ENCODE assay signal across 33 mouse cellular contexts in genomic region chr4:57574181-57574580, GRCm38 (mm10). TPM values are rescaled to one million over a fixed set of nuclear protein-coding genes. Genes with fewer than 3 reads are reported as not detected.
DNase-seq lines count a peak whose midpoint lies in the region; ATAC-seq and TF ChIP-seq lines count a peak whose summit lies in the region.
"Had no signal": no experiment of that assay in that cellular context is flagged by ENCODE, and none has a peak within 500 bp of the region (broad histone marks: within the 10 kb centered on the region; RNA-seq: fewer than 3 reads in every experiment).

No protein-coding gene starts in this region.

- peaks cover 91% of the 10 kb centered on the region for H3K4me1 ChIP-seq in heart, embryonic 12.5 days (replicated peaks)
- H3K4me1 ChIP-seq in heart, postnatal 0 days (ENCODE audit: control insufficient read depth, insufficient read depth) = peaks cover 62% of the 10 kb centered on the region
- peaks cover 25% of the 10 kb centered on the region for H3K4me1 ChIP-seq in brown adipose tissue, adult 24 weeks (ENCODE audit: control insufficient read depth, insufficient read depth, insufficient read length, low read length)
- H3K4me1 ChIP-seq: liver, embryonic 12.5 days; megakaryocyte, embryonic 14.5 days; midbrain, embryonic 12.5 days; neural tube, embryonic 12.5 days had no signal

- H3K4me3 ChIP-seq in heart, embryonic 12.5 days = no peak overlapping the region
- no peak overlapping the region for H3K4me3 ChIP-seq in heart, postnatal 0 days (ENCODE audit: low read depth, low read length)
- H3K4me3 ChIP-seq in brown adipose tissue, adult 24 weeks (ENCODE audit: insufficient read depth, low read depth, low read length) = no peak overlapping the region
- H3K4me3 ChIP-seq in layer of hippocampus, adult 2 months = no peak overlapping the region
- H3K4me3 ChIP-seq: embryonic facial prominence, embryonic 12.5 days; hindbrain, embryonic 10.5 days; hindbrain, embryonic 15.5 days; liver, embryonic 12.5 days; megakaryocyte, embryonic 14.5 days; midbrain, embryonic 12.5 days; myocyte; neural tube, embryonic 12.5 days had no signal

- H3K9me3 ChIP-seq in heart, embryonic 12.5 days (replicated peaks) = no peaks in the 10 kb centered on the region
- H3K9me3 ChIP-seq in heart, postnatal 0 days (replicated peaks; ENCODE audit: control insufficient read depth, low read length) = no peaks in the 10 kb centered on the region
- H3K9me3 ChIP-seq: embryonic facial prominence, embryonic 12.5 days; hindbrain, embryonic 10.5 days; hindbrain, embryonic 15.5 days; liver, embryonic 12.5 days; megakaryocyte, embryonic 14.5 days; midbrain, embryonic 12.5 days; neural tube, embryonic 12.5 days had no signal

- 59% methylated on average over 3 of the region's 3 CpGs for WGBS in heart, embryonic 12.5 days
- whole genome bisulfite sequencing in heart, postnatal 0 days = 58% methylated on average over 3 of the region's 3 CpGs

- peak overlapping the region; percentile 30; the same call in 1 of the 2 replicates for H3K9ac ChIP-seq in heart, embryonic 12.5 days
- 0 out of 2 replicates have a peak overlapping the region, but pooled peaks have one; percentile 7 for H3K9ac ChIP-seq in heart, postnatal 0 days (replicated peaks; ENCODE audit: low read depth, low read length)
- H3K9ac ChIP-seq: embryonic facial prominence, embryonic 12.5 days; hindbrain, embryonic 15.5 days; liver, embryonic 12.5 days; liver, postnatal 0 days; midbrain, embryonic 12.5 days; neural tube, embryonic 12.5 days had no signal

- DNase-seq in adrenal gland, postnatal 14 days = peak; percentile 54
- no peak for DNase-seq in adrenal gland, adult 8-10 months
- no peak for DNase-seq in heart, adult 11 months
- DNase-seq in heart, postnatal 0 days (ENCODE audit: low spot score) = no peak
- DNase-seq in heart, postnatal 25 days (ENCODE audit: low spot score) = no peak
- no peak for DNase-seq in layer of hippocampus, adult 2 months (ENCODE audit: low spot score in 2 of 2)
- DNase-seq: cerebellum, adult 11-12 months; cerebellum, adult 9-11 months; embryo, embryonic 11 days; gastrocnemius, postnatal 36 days; kidney, adult 2 months; kidney, postnatal 36 days; left cerebral cortex, postnatal 4 days; liver, postnatal 0 days; lung, postnatal 4 days; right cerebral cortex, adult 18-20 months; thymus, adult 18-20 months; thymus, postnatal 25 days had no signal

- TF ChIP-seq EP300 in heart, postnatal 0 days (IDR thresholded peaks at IDR 0.05; ENCODE audit: low read depth) = no peak

- no peaks in the 10 kb centered on the region for H3K27me3 ChIP-seq in heart, embryonic 12.5 days (replicated peaks)
- no peaks in the 10 kb centered on the region for H3K27me3 ChIP-seq in heart, postnatal 0 days (ENCODE audit: control insufficient read depth, insufficient read depth, low read length)
- H3K27me3 ChIP-seq: embryonic facial prominence, embryonic 12.5 days; hindbrain, embryonic 15.5 days; liver, embryonic 12.5 days; neural tube, embryonic 12.5 days; Patski had no signal

- no peak for ATAC-seq in heart, embryonic 12.5 days (ENCODE audit: insufficient number of reproducible peaks, low FRiP score)
- no peak for ATAC-seq in heart, postnatal 0 days (ENCODE audit: insufficient read depth, low read depth)
- ATAC-seq: forebrain, embryonic 14.5 days; inflammation-experienced regulatory T-cells, adult 6 months; liver, embryonic 12.5 days; liver, postnatal 0 days; Patski had no signal

- intact Hi-C loops in heart, postnatal 25 days (cut with DNase I) = no loop called here

- H3K27ac ChIP-seq in heart, embryonic 12.5 days (ENCODE audit: poor library complexity, severe bottlenecking) = peak overlapping the region; percentile 87
- H3K27ac ChIP-seq in heart, postnatal 0 days (ENCODE audit: low read depth) = peak overlapping the region; percentile 89
- peak overlapping the region; percentile 96 for H3K27ac ChIP-seq in brown adipose tissue, adult 24 weeks (replicated peaks; ENCODE audit: low read depth, low read length)
- no peak overlapping the region for H3K27ac ChIP-seq in layer of hippocampus, adult 2 months
- H3K27ac ChIP-seq: embryonic facial prominence, embryonic 12.5 days; hindbrain, embryonic 10.5 days; hindbrain, embryonic 15.5 days; liver, embryonic 12.5 days; midbrain, embryonic 12.5 days; neural tube, embryonic 12.5 days; stomach, postnatal 0 days had no signal

- peak overlapping the region; percentile 31 for H3K4me2 ChIP-seq in heart, embryonic 12.5 days
- H3K4me2 ChIP-seq in heart, postnatal 0 days (ENCODE audit: low read depth, low read length) = no peak overlapping the region
- H3K4me2 ChIP-seq: embryonic facial prominence, embryonic 12.5 days; hindbrain, embryonic 15.5 days; liver, embryonic 12.5 days; midbrain, embryonic 12.5 days; neural tube, embryonic 12.5 days had no signal

- no peak for TF ChIP-seq CTCF in heart, postnatal 0 days (IDR thresholded peaks at IDR 0.05; ENCODE audit: low read depth)
- no peak for TF ChIP-seq CTCF in layer of hippocampus, adult 2 months (conservative IDR thresholded peaks at IDR 0.05)

- no peaks in the 10 kb centered on the region; the same call in 1 of the 2 replicates for H3K36me3 ChIP-seq in heart, embryonic 12.5 days
- H3K36me3 ChIP-seq in heart, postnatal 0 days (replicated peaks; ENCODE audit: control insufficient read depth, insufficient read depth, low read length) = peaks cover 8% of the 10 kb centered on the region; the same call in 1 of the 2 replicates
- H3K36me3 ChIP-seq: embryonic facial prominence, embryonic 12.5 days; hindbrain, embryonic 10.5 days; hindbrain, embryonic 15.5 days; liver, embryonic 12.5 days; midbrain, embryonic 12.5 days; neural tube, embryonic 12.5 days had no signal

RNA-seq across cellular contexts. Expression of gene Pakap, which starts 6.2 kb away (rescaled TPM):
- total RNA-seq in adrenal gland, postnatal 14 days (2021) = 38.0 and 45.8 TPM in 2 replicates
- 10 to 100 TPM; 35.3 to 97.4 (median 63.1) TPM for total RNA-seq in adrenal gland, adult 8-10 months (2022)
- polyA plus RNA-seq in heart, embryonic 12.5 days (2016; fragmentation: Nextera tagmentation; extraction: Ambion mirVana) = 72.9 and 74.5 TPM in 2 replicates
- 21.1 and 26.8 TPM in 2 replicates for total RNA-seq in heart, postnatal 0 days (2014; rRNA removed; ENCODE audit: low replicate concordance)
- polyA plus RNA-seq in heart, postnatal 0 days (2015; fragmentation: Nextera tagmentation; extraction: Ambion mirVana) = 33.8 and 43.7 TPM in 2 replicates
- 10 to 100 TPM; 37.4 to 44.3 TPM for total RNA-seq in heart, postnatal 25 days (2021)
- polyA plus RNA-seq in brown adipose tissue, adult 24 weeks (2012; ENCODE audit: insufficient read depth, insufficient read length, missing spikeins) = 11.4 and 30.1 TPM in 2 replicates
- 10 to 100 TPM; 18.6 to 25.8 TPM for total RNA-seq in layer of hippocampus, adult 2 months (2021)
- total RNA-seq: MEL had no signal
